Mouse (Mus musculus): ENCODE data around the gene Kpna2. TPM values are rescaled to one million over a fixed set of nuclear protein-coding genes. Genes with fewer than 3 reads are reported as not detected.
"Not testable (repeated sequence)": the region's sequence is repeated elsewhere in the genome, so short reads cannot be mapped to it uniquely, and the experiment has no call there.

Gene Kpna2
- polyA plus RNA-seq, 1 experiment from 2014 or later = 325 TPM

- WGBS (ENCODE audit: insufficient replicate concordance) = 56% methylated on average over 6 of the region's 6 CpGs
- H3K4me1 ChIP-seq (replicated peaks) = 0 out of 2 replicates have a peak, but pooled peaks cover 15% of the 10 kb centered on the region
- H3K4me2 ChIP-seq = no peak overlapping the region
- H3K4me3 ChIP-seq (replicated peaks) = no peak overlapping the region
- H3K9me3 ChIP-seq (replicated peaks) = 0 out of 2 replicates have a peak, but pooled peaks cover 2% of the 10 kb centered on the region
- DNase-seq (no peak), ATAC-seq (ENCODE audit: low read depth) (no peak)
- no peak overlapping the region for H3K9ac ChIP-seq
- H3K27me3 ChIP-seq = peaks cover 8% of the 10 kb centered on the region; the same call in 1 of the 2 replicates
- no peaks in the 10 kb centered on the region for H3K36me3 ChIP-seq
- H3K27ac ChIP-seq = no peak overlapping the region
These were observed 18.1 kb upstream of the Kpna2 start for GRCm38 (mm10) chr11:107017339-107017886.

GRCm38 (mm10) chr11:107016893-107017292 lies 17.6 kb upstream of the Kpna2 start:
- Histone ChIP-seq H3K27me3 (0 out of 2 replicates have a peak, but pooled peaks cover 3% of the 10 kb centered on the region), H3K27ac (no peak overlapping the region), H3K36me3 (no peaks in the 10 kb centered on the region), H3K4me2 (no peak overlapping the region), H3K9me3 (replicated peaks) (0 out of 2 replicates have a peak, but pooled peaks cover 2% of the 10 kb centered on the region), H3K4me3 (replicated peaks) (no peak overlapping the region), H3K9ac (no peak overlapping the region), H3K4me1 (replicated peaks) (peaks cover 15% of the 10 kb centered on the region)
- 52% methylated on average over 1 of the region's 1 CpGs for WGBS (ENCODE audit: insufficient replicate concordance)
- DNase-seq (no peak), ATAC-seq (ENCODE audit: low read depth) (no peak)

- not testable (repeated sequence) for H3K27ac ChIP-seq; H3K27me3 ChIP-seq; DNase-seq; H3K9ac ChIP-seq; H3K4me2 ChIP-seq; ATAC-seq (ENCODE audit: low read depth); H3K36me3 ChIP-seq; H3K4me3 ChIP-seq (replicated peaks); H3K9me3 ChIP-seq (replicated peaks)
- H3K4me1 ChIP-seq (replicated peaks) = peaks cover 24% of the 10 kb centered on the region
- WGBS (ENCODE audit: insufficient replicate concordance) = 59% methylated on average over 9 of the region's 11 CpGs
These were observed 16.3 kb upstream of the Kpna2 start for GRCm38 (mm10) chr11:107015535-107016187.

GRCm38 (mm10) chr11:107014597-107015309 lies 15.4 kb upstream of the Kpna2 start:
- Histone ChIP-seq H3K27ac (no peak overlapping the region), H3K36me3 (no peaks in the 10 kb centered on the region), H3K4me2 (peak overlapping the region; percentile 38), H3K4me1 (replicated peaks) (peaks cover 24% of the 10 kb centered on the region), H3K27me3 (no peaks in the 10 kb centered on the region), H3K4me3 (replicated peaks) (peak overlapping the region; percentile 18), H3K9ac (peak overlapping the region; percentile 46; the same call in 1 of the 2 replicates), H3K9me3 (replicated peaks) (0 out of 2 replicates have a peak, but pooled peaks cover 2% of the 10 kb centered on the region)
- DNase-seq (no peak), ATAC-seq (ENCODE audit: low read depth) (no peak)
- WGBS (ENCODE audit: insufficient replicate concordance) = 29% methylated on average over 14 of the region's 14 CpGs

- H3K9ac ChIP-seq = no peak overlapping the region
- H3K27ac ChIP-seq = no peak overlapping the region
- peaks cover 5% of the 10 kb centered on the region; the same call in 1 of the 2 replicates for H3K27me3 ChIP-seq
- H3K4me2 ChIP-seq = no peak overlapping the region
- DNase-seq (no peak), ATAC-seq (ENCODE audit: low read depth) (no peak)
- no peaks in the 10 kb centered on the region for H3K36me3 ChIP-seq
- no peak overlapping the region for H3K4me3 ChIP-seq (replicated peaks)
- WGBS (ENCODE audit: insufficient replicate concordance) = 75% methylated on average over 11 of the region's 11 CpGs
- peaks cover 20% of the 10 kb centered on the region for H3K4me1 ChIP-seq (replicated peaks)
- H3K9me3 ChIP-seq (replicated peaks) = 0 out of 2 replicates have a peak, but pooled peaks cover 2% of the 10 kb centered on the region
These were observed 14.8 kb upstream of the Kpna2 start for GRCm38 (mm10) chr11:107014020-107014585.

- under 1% methylated on average over 37 of the region's 37 CpGs for WGBS (ENCODE audit: insufficient replicate concordance)
- peaks cover 11% of the 10 kb centered on the region for H3K27me3 ChIP-seq
These were observed 13.1 kb upstream of the Kpna2 start for GRCm38 (mm10) chr11:107012324-107013017.

GRCm38 (mm10) chr11:107011669-107012323 lies 12.5 kb upstream of the Kpna2 start:
- ATAC-seq (ENCODE audit: low read depth) (no peak), DNase-seq (no peak)
- peaks cover 19% of the 10 kb centered on the region for H3K4me1 ChIP-seq (replicated peaks)
- H3K9ac ChIP-seq = peak overlapping the region; percentile 76
- WGBS (ENCODE audit: insufficient replicate concordance) = 30% methylated on average over 18 of the region's 18 CpGs
- H3K36me3 ChIP-seq = no peaks in the 10 kb centered on the region
- 0 out of 2 replicates have a peak, but pooled peaks cover 2% of the 10 kb centered on the region for H3K9me3 ChIP-seq (replicated peaks)
- H3K4me2 ChIP-seq = peak overlapping the region; percentile 69
- H3K4me3 ChIP-seq (replicated peaks) = peak overlapping the region; percentile 62
- peak overlapping the region; percentile 90 for H3K27ac ChIP-seq
- H3K27me3 ChIP-seq = peaks cover 11% of the 10 kb centered on the region

More at GRCm38 (mm10) chr11:107012324-107013017, 13.1 kb upstream of the Kpna2 start:
- Histone ChIP-seq H3K9me3 (replicated peaks) (0 out of 2 replicates have a peak, but pooled peaks cover 2% of the 10 kb centered on the region), H3K4me2 (peak overlapping the region; percentile 69), H3K27ac (peak overlapping the region; percentile 90), H3K4me3 (replicated peaks) (peak overlapping the region; percentile 62), H3K4me1 (replicated peaks) (peaks cover 19% of the 10 kb centered on the region), H3K9ac (peak overlapping the region; percentile 76), H3K36me3 (no peaks in the 10 kb centered on the region)
- ATAC-seq (ENCODE audit: low read depth) (peak; percentile 92), DNase-seq (peak; percentile 97)

- Histone ChIP-seq H3K4me1 (replicated peaks) (peaks cover 19% of the 10 kb centered on the region), H3K9me3 (replicated peaks) (0 out of 2 replicates have a peak, but pooled peaks cover 2% of the 10 kb centered on the region), H3K9ac (no peak overlapping the region; the same call in 1 of the 2 replicates), H3K4me3 (replicated peaks) (peak overlapping the region; percentile 62; the same call in 1 of the 2 replicates), H3K27ac (peak overlapping the region; percentile 90), H3K36me3 (no peaks in the 10 kb centered on the region), H3K4me2 (peak overlapping the region; percentile 69), H3K27me3 (peaks cover 11% of the 10 kb centered on the region)
- DNase-seq = no peak
- no peak for ATAC-seq (ENCODE audit: low read depth)
- 73% methylated on average over 7 of the region's 7 CpGs for WGBS (ENCODE audit: insufficient replicate concordance)
These were observed 11.8 kb upstream of the Kpna2 start for GRCm38 (mm10) chr11:107011171-107011570.

GRCm38 (mm10) chr11:107010447-107010846 lies 11.1 kb upstream of the Kpna2 start:
- Histone ChIP-seq H3K36me3 (no peaks in the 10 kb centered on the region), H3K4me2 (no peak overlapping the region), H3K9me3 (replicated peaks) (0 out of 2 replicates have a peak, but pooled peaks cover 2% of the 10 kb centered on the region), H3K27me3 (peaks cover 11% of the 10 kb centered on the region), H3K27ac (no peak overlapping the region), H3K4me1 (replicated peaks) (peaks cover 19% of the 10 kb centered on the region), H3K4me3 (replicated peaks) (no peak overlapping the region), H3K9ac (no peak overlapping the region)
- WGBS (ENCODE audit: insufficient replicate concordance) = 79% methylated on average over 3 of the region's 3 CpGs
- ATAC-seq (ENCODE audit: low read depth) (no peak), DNase-seq (no peak)

- Histone ChIP-seq H3K27me3 (peaks cover 11% of the 10 kb centered on the region), H3K4me2 (no peak overlapping the region), H3K4me3 (replicated peaks) (no peak overlapping the region), H3K27ac (no peak overlapping the region), H3K36me3 (no peaks in the 10 kb centered on the region), H3K9ac (no peak overlapping the region), H3K9me3 (replicated peaks) (no peaks in the 10 kb centered on the region), H3K4me1 (replicated peaks) (no peaks in the 10 kb centered on the region)
- 85% methylated on average over 1 of the region's 1 CpGs for WGBS (ENCODE audit: insufficient replicate concordance)
- no peak for ATAC-seq (ENCODE audit: low read depth)
- DNase-seq = no peak
These were observed 6.2 kb upstream of the Kpna2 start for GRCm38 (mm10) chr11:107005538-107005937.
